Mouse (Mus musculus): ENCODE results near the gene Tmem117. TPM values are rescaled to one million over a fixed set of nuclear protein-coding genes. Genes with fewer than 3 reads are reported as not detected.

The Tmem117 gene
- polyA plus RNA-seq, 1 experiment from 2014 or later = 3.2 TPM

DNA sequence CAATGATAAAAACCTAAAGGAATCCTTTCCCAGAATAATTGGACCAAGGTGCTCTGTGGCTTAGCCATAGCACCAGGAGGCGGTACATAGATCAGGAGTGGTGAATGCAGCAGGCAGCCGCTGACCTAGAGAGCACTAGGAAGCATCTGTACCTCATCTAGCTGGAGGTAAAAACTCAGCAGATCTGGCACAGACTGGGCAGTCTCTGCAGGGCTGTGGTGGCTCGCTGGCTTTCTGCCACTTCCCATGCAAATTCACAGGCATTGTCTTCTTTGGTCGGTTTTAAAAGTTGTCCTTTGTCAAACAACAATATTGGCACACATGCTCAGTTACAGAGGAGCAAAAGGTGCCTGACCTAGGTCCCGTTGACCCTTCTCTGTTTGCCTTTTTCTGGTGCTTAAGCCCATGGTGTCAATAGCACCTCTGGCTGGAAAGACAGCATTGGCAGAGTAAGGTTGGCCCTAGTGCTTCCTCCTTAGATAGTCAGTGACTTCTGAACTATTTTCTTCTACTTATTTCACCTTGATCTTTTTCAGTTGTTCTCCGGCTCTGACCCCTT is 420.2 kb downstream of the Tmem117 start:
- H3K36me3 ChIP-seq = no peaks in the 10 kb centered on the region
- no peak overlapping the region for H3K27ac ChIP-seq
- H3K9ac ChIP-seq = no peak overlapping the region
- no peak for ATAC-seq (ENCODE audit: insufficient number of reproducible peaks, insufficient read depth, low FRiP score, low TSS enrichment)
- WGBS = 70% methylated on average over 6 of the region's 6 CpGs
- no peaks in the 10 kb centered on the region for H3K4me1 ChIP-seq
- H3K4me2 ChIP-seq (replicated peaks) = no peak overlapping the region
- H3K9me3 ChIP-seq = no peaks in the 10 kb centered on the region
- no peak overlapping the region for H3K4me3 ChIP-seq
- H3K27me3 ChIP-seq = no peaks in the 10 kb centered on the region

DNA sequence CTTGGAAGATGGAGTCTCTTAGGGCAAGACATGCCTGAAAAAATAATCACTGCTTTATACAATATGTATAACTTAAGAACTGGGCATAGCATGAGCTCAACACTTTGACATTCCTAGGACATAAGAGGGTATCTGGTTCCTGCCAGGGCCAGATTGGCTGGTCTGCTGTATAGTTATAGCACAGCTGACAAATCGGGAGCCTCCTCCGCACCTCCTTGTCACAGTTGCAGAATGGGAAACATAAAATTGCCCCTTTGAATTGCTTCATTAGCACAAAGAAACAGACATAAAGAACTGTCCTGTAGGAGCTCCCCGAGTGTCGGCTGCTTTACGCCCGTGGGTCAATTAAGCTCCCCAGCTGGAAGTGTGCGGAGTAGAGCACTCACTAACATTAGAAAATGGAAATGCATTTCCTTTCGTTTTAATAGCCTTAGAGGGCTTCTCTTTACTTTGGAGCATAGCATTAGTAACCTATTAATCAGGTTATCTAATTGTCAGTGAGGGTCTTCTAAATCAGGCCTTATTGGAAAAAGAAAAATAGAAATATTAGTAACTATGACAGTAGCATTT is 426.1 kb downstream of the Tmem117 start:
- Histone ChIP-seq H3K36me3 (no peaks in the 10 kb centered on the region), H3K4me3 (no peak overlapping the region), H3K27ac (no peak overlapping the region), H3K27me3 (no peaks in the 10 kb centered on the region), H3K9me3 (no peaks in the 10 kb centered on the region), H3K4me1 (no peaks in the 10 kb centered on the region), H3K9ac (no peak overlapping the region), H3K4me2 (replicated peaks) (no peak overlapping the region)
- no peak for ATAC-seq (ENCODE audit: insufficient number of reproducible peaks, insufficient read depth, low FRiP score, low TSS enrichment)
- WGBS = 72% methylated on average over 8 of the region's 8 CpGs

DNA sequence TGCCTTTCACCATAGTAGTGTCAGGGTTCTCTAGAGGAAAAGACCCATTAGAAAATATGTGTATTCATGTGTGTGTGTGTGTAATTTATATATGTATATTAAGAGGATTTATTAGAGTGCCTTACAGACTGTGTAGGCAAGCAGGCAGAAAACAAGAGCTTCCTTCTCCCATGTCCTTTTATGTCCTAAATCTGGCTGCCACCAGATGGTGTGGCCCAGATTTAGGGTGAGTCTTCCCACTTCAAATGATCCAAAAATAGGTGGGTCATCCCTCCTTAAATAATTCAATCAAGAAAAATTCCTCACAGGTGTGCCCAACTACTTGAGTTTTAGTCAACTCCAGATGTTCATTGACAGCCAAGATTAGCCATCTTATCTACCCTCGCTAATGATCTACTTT is 439.0 kb downstream of the Tmem117 start:
- no peaks in the 10 kb centered on the region for H3K9me3 ChIP-seq
- 88% methylated on average over 1 of the region's 1 CpGs for WGBS
- no peak for ATAC-seq (ENCODE audit: insufficient number of reproducible peaks, insufficient read depth, low FRiP score, low TSS enrichment)
- H3K36me3 ChIP-seq = no peaks in the 10 kb centered on the region
- no peak overlapping the region for H3K27ac ChIP-seq
- no peaks in the 10 kb centered on the region for H3K4me1 ChIP-seq
- H3K27me3 ChIP-seq = no peaks in the 10 kb centered on the region
- H3K4me3 ChIP-seq = no peak overlapping the region
- H3K4me2 ChIP-seq (replicated peaks) = no peak overlapping the region
- no peak overlapping the region for H3K9ac ChIP-seq

DNA sequence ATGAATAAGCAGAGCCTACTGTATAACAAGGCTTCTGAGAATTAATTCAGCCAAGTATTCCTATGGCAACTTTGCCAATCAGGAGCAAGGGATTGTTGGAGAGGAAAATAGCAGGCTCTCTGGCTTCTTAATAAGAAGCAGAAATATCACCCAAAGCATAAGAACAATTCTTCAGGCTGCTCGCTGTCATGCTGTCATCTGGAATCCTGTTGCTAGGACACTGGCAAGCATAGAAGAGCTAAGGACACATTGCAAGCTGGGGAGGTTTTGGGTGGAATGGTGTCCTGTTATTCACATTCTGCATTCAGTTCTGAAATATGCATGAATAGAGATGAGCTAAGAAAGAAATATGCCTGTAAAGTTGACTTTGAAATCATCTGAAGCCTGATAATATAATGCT is 439.8 kb downstream of the Tmem117 start:
- H3K27ac ChIP-seq = no peak overlapping the region
- H3K4me3 ChIP-seq = no peak overlapping the region
- no peak for ATAC-seq (ENCODE audit: insufficient number of reproducible peaks, insufficient read depth, low FRiP score, low TSS enrichment)
- H3K9me3 ChIP-seq = no peaks in the 10 kb centered on the region
- WGBS = 70% methylated on average over 1 of the region's 1 CpGs
- no peak overlapping the region for H3K4me2 ChIP-seq (replicated peaks)
- H3K36me3 ChIP-seq = no peaks in the 10 kb centered on the region
- H3K27me3 ChIP-seq = no peaks in the 10 kb centered on the region
- H3K4me1 ChIP-seq = no peaks in the 10 kb centered on the region
- H3K9ac ChIP-seq = no peak overlapping the region

DNA sequence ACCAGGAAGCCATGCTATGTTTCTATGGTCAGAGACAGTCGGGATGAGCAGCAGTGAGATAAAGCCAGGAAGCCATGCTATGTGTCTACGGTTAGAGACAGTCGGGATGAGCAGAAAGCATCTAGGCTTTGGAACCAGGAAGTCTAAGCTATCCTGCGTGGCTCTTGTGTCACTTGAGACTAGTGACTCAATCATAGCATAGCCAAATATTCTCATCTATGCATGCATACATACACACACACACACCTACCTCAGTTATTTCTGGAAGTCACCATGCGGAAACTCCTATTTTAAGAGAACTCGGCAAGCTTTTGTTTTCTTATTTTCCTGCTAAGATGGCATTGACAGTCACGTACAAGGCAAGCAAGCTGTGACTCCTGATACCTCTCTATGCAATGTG is 441.8 kb downstream of the Tmem117 start:
- no peaks in the 10 kb centered on the region for H3K4me1 ChIP-seq
- no peaks in the 10 kb centered on the region for H3K9me3 ChIP-seq
- no peaks in the 10 kb centered on the region for H3K27me3 ChIP-seq
- no peak overlapping the region for H3K9ac ChIP-seq
- WGBS = 90% methylated on average over 7 of the region's 7 CpGs
- no peak overlapping the region for H3K27ac ChIP-seq
- no peak overlapping the region for H3K4me2 ChIP-seq (replicated peaks)
- no peak for ATAC-seq (ENCODE audit: insufficient number of reproducible peaks, insufficient read depth, low FRiP score, low TSS enrichment)
- H3K4me3 ChIP-seq = no peak overlapping the region
- no peaks in the 10 kb centered on the region for H3K36me3 ChIP-seq

DNA sequence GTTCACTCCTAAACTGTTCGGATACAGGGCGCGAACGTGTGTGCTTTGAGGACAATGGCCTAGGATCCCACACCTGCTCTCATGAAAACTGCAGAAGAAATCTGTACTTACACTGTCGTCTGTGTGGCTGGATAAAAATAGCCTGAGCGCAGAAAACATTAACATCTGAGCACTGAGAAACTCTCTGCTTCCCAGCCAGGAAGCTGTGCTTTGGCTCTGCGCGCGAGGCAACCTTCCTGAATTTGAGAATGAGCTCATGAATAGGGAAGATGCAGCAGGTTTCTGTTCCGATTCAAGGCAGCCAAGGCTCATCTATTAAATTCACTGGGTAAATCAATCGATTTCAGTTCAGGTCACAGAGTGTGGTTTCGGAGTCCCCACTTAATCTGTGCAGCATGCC is 446.3 kb downstream of the Tmem117 start:
- Histone ChIP-seq H3K27ac (no peak overlapping the region), H3K4me3 (no peak overlapping the region), H3K9ac (no peak overlapping the region), H3K36me3 (no peaks in the 10 kb centered on the region), H3K4me1 (no peaks in the 10 kb centered on the region), H3K4me2 (replicated peaks) (no peak overlapping the region), H3K9me3 (no peaks in the 10 kb centered on the region), H3K27me3 (no peaks in the 10 kb centered on the region)
- no peak for ATAC-seq (ENCODE audit: insufficient number of reproducible peaks, insufficient read depth, low FRiP score, low TSS enrichment)
- 90% methylated on average over 12 of the region's 12 CpGs for WGBS

DNA sequence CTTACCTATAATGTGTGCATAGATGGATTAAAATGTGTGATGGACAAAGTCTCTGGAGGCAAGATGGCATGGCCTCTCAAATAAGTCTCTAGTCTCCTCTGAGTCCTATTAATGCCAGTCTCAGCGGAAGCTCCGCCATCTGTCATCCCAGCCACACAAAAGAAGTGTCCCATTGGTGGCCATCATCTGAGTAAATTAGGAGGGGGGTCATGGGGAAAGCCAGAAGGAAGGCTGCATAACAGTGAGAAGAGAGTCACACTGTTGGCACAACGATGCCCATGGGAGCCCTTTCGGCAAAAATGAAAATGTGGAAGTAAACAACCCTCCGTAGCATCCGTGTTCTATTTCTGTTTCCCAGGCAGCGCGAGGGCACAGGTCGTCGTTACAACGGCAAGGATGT is 452.6 kb downstream of the Tmem117 start:
- no peaks in the 10 kb centered on the region for H3K36me3 ChIP-seq
- no peak overlapping the region for H3K4me3 ChIP-seq
- H3K9ac ChIP-seq = no peak overlapping the region
- H3K4me1 ChIP-seq = no peaks in the 10 kb centered on the region
- no peak overlapping the region for H3K4me2 ChIP-seq (replicated peaks)
- H3K27me3 ChIP-seq = no peaks in the 10 kb centered on the region
- no peak overlapping the region for H3K27ac ChIP-seq
- WGBS = 91% methylated on average over 11 of the region's 11 CpGs
- H3K9me3 ChIP-seq = no peaks in the 10 kb centered on the region
- ATAC-seq (ENCODE audit: insufficient number of reproducible peaks, insufficient read depth, low FRiP score, low TSS enrichment) = no peak

DNA sequence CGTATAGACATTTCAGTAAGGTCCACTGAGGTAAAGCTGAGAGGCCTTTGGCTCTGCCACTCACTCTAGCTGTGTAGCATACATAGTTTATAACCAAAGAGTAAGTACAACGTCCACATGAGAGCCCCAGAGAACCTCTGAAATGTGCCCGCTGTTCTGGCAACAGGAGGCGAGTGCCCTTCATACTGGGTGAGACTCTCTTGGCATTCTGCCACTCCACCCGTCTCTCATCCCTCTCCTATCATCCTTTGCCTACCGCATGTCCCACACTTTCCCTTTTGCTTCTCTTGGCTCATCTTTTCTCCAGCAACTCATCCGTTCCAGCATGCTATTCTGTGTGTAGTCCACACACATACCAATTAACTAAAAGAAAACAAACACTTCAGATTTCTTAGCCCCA is 456.9 kb downstream of the Tmem117 start:
- Histone ChIP-seq H3K9ac (no peak overlapping the region), H3K4me2 (replicated peaks) (no peak overlapping the region), H3K27ac (no peak overlapping the region), H3K4me3 (no peak overlapping the region), H3K4me1 (no peaks in the 10 kb centered on the region), H3K9me3 (no peaks in the 10 kb centered on the region), H3K36me3 (no peaks in the 10 kb centered on the region), H3K27me3 (no peaks in the 10 kb centered on the region)
- WGBS = 80% methylated on average over 7 of the region's 7 CpGs
- no peak for ATAC-seq (ENCODE audit: insufficient number of reproducible peaks, insufficient read depth, low FRiP score, low TSS enrichment)

DNA sequence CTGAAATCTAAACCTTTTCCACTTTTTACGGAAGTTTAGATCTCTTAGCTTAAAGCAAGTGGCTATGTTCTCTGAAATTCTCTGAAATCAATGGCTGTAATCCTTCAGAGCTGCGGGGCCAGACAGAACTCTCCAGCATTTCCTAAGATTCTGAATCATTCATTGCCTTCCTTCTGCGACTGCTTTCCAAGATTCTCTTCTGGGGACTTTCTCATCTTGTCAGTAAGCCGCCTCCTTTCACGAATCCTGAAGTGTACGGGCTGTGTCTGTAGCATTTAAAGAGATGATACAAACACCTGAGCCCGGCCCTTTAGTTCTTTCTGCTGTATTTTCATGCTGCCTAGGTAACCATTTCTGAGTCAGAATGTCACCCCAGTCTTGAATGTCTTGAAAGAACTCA is 471.1 kb downstream of the Tmem117 start:
- Histone ChIP-seq H3K4me1 (no peaks in the 10 kb centered on the region), H3K36me3 (no peaks in the 10 kb centered on the region), H3K27me3 (no peaks in the 10 kb centered on the region), H3K4me3 (no peak overlapping the region), H3K4me2 (replicated peaks) (no peak overlapping the region), H3K27ac (no peak overlapping the region), H3K9me3 (no peaks in the 10 kb centered on the region), H3K9ac (no peak overlapping the region)
- ATAC-seq (ENCODE audit: insufficient number of reproducible peaks, insufficient read depth, low FRiP score, low TSS enrichment) = no peak
- WGBS = 89% methylated on average over 7 of the region's 7 CpGs

DNA sequence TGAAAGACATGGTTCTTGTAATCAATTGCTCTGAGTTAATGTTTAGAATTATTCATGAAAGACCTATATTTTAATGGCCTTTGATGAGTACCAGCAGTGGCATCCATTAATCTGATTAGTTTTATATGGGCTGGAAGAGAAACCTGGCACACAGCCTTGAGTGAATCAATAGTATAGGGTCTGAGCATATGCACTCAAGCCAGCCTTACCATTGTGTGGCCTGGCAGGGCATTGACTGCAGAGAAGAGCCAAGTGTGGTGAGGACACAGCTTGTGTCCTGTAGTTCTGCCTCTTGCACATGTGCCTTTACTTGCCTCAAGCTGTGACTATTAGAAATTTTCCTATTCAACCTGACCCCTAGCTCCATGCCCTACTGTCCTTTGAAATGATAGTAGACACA is 472.5 kb downstream of the Tmem117 start:
- no peak overlapping the region for H3K4me2 ChIP-seq (replicated peaks)
- H3K36me3 ChIP-seq = no peaks in the 10 kb centered on the region
- no peaks in the 10 kb centered on the region for H3K4me1 ChIP-seq
- no peak overlapping the region for H3K27ac ChIP-seq
- no peak overlapping the region for H3K4me3 ChIP-seq
- no peaks in the 10 kb centered on the region for H3K9me3 ChIP-seq
- no peak for ATAC-seq (ENCODE audit: insufficient number of reproducible peaks, insufficient read depth, low FRiP score, low TSS enrichment)
- H3K27me3 ChIP-seq = no peaks in the 10 kb centered on the region
- no peak overlapping the region for H3K9ac ChIP-seq

DNA sequence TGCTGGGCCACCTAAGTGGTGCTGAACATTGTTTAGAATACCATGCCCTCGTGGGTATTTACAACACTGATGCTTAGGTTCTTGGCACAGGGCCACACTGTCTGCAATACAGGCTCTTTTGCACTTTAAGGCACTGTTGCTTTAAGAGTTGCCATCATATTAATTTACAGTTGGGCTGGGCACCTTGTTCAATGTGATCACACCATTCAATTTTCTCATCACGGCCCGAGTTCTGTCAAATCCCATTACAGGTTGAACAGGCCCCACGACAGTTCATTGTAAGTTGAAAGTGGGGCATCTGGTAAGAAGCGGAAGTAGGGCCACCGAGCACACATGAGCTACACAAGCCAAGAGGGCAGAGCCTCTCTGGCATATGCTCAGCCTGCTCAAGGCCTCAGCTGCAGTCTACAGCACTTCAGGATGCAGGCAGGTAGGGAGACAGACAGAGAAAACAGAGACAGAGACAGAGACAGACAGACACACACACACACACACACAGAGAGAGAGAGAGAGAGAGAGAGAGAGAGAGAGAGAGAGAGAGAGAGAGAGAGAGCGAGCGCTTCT is 478.3 kb downstream of the Tmem117 start:
- Histone ChIP-seq H3K9ac (no peak overlapping the region), H3K9me3 (no peaks in the 10 kb centered on the region), H3K36me3 (no peaks in the 10 kb centered on the region), H3K4me2 (replicated peaks) (no peak overlapping the region), H3K4me3 (no peak overlapping the region), H3K4me1 (no peaks in the 10 kb centered on the region), H3K27ac (no peak overlapping the region), H3K27me3 (no peaks in the 10 kb centered on the region)
- ATAC-seq (ENCODE audit: insufficient number of reproducible peaks, insufficient read depth, low FRiP score, low TSS enrichment) = no peak
- 74% methylated on average over 8 of the region's 8 CpGs for WGBS

DNA sequence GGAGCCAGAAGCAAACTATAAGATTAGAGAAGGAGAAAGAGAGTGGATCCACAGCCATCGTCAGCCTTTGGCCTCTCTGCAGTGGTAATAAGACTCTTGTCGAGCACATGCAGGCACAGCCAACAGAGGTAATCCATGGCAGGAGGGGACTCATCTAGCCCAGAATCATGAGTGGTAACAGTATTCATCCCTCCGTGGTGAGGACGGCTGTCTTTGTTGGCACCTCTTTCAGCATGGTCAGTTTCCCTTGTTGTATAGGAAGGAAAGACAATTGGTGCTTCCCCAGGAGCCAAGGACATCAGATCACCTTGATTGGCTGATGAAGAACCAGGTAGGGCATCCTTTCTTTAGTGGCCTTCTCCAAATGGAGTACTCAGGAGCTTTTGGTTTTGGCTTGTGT is 479.6 kb downstream of the Tmem117 start:
- H3K27me3 ChIP-seq = no peaks in the 10 kb centered on the region
- no peak overlapping the region for H3K4me2 ChIP-seq (replicated peaks)
- no peak overlapping the region for H3K9ac ChIP-seq
- H3K4me1 ChIP-seq = no peaks in the 10 kb centered on the region
- H3K9me3 ChIP-seq = no peaks in the 10 kb centered on the region
- no peaks in the 10 kb centered on the region for H3K36me3 ChIP-seq
- WGBS = 77% methylated on average over 4 of the region's 4 CpGs
- H3K27ac ChIP-seq = no peak overlapping the region
- no peak overlapping the region for H3K4me3 ChIP-seq
- ATAC-seq (ENCODE audit: insufficient number of reproducible peaks, insufficient read depth, low FRiP score, low TSS enrichment) = no peak

Data from embryonic facial prominence, embryonic 12.5 days (tissue).